ENCODE assay signal across 21 mouse cellular contexts in the genomic region with DNA sequence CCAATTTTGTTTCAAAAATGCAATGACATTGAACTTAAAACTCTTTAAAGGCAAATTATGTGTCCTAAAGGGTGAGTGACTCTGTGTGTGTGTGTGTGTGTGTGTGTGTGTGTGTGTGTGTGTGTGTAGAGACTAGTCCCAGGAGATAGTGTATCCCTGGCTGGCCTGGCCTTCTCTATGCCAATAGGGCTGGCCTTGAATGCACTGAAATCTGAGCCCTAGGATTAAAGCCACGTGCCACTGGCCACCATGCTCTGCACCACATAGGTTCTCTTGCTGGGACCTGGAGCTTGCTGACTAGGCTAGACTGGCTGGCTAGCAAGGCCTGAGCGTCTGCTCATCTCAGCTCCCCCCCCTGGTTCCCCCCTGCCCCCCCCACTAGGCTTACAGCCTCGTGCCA. TPM values are rescaled to one million over a fixed set of nuclear protein-coding genes. Genes with fewer than 3 reads are reported as not detected.
DNase-seq lines count a peak whose midpoint lies in the region; ATAC-seq lines count a peak whose summit lies in the region.
"Had no signal": no experiment of that assay in that cellular context is flagged by ENCODE, and none has a peak within 500 bp of the region (broad histone marks: within the 10 kb centered on the region; RNA-seq: fewer than 3 reads in every experiment).

No protein-coding gene starts in this region.

- intact Hi-C loops in gastrocnemius, postnatal 14 days (cut with DNase I; ENCODE audit: low total_unique reads) = no loop called here

- no peaks in the 10 kb centered on the region for H3K27me3 ChIP-seq in forebrain, embryonic 12.5 days
- H3K27me3 ChIP-seq: embryonic facial prominence, embryonic 13.5 days; forebrain, embryonic 13.5 days; hindbrain, embryonic 15.5 days had no signal

- no peak overlapping the region for H3K9ac ChIP-seq in forebrain, embryonic 12.5 days
- H3K9ac ChIP-seq: embryonic facial prominence, embryonic 13.5 days; forebrain, embryonic 13.5 days; forebrain, postnatal 0 days; heart, embryonic 15.5 days; hindbrain, embryonic 15.5 days had no signal

- no peak for ATAC-seq in forebrain, embryonic 12.5 days (ENCODE audit: low FRiP score)
- ATAC-seq: forebrain, embryonic 13.5 days; forebrain, postnatal 0 days; intestine, embryonic 16.5 days had no signal

- WGBS in forebrain, embryonic 12.5 days = 61% methylated on average over 2 of the region's 3 CpGs

- no peak overlapping the region for H3K27ac ChIP-seq in forebrain, embryonic 12.5 days
- H3K27ac ChIP-seq: embryonic facial prominence, embryonic 13.5 days; forebrain, embryonic 13.5 days; heart, adult 2 months; heart, embryonic 15.5 days; hindbrain, embryonic 15.5 days had no signal

- peak; percentile 81 for DNase-seq in gastrocnemius, adult 18-20 months (ENCODE audit: low spot score)
- DNase-seq in gastrocnemius, postnatal 4 days (ENCODE audit: low spot score in 2 of 2) = no peak
- peak; percentile 42 for DNase-seq in adipocyte (ENCODE audit: low spot score)
- DNase-seq in gastrocnemius, postnatal 14 days = peak; percentile 54
- peak; percentile 92 for DNase-seq in skeletal muscle tissue, adult 2 months (ENCODE audit: low read depth, low spot score)
- no peak for DNase-seq in ovary, postnatal 36 days (ENCODE audit: low spot score)
- DNase-seq: cerebellum, adult 11 months; cerebellum, adult 8-10 months; forebrain, postnatal 0 days; heart, adult 2 months; heart, postnatal 14 days; kidney, adult 8-10 months had no signal

- peaks cover 4% of the 10 kb centered on the region; the same call in 1 of the 2 replicates for H3K4me1 ChIP-seq in forebrain, embryonic 12.5 days
- H3K4me1 ChIP-seq: embryonic facial prominence, embryonic 13.5 days; forebrain, embryonic 13.5 days had no signal

- H3K36me3 ChIP-seq in forebrain, embryonic 12.5 days (replicated peaks) = no peaks in the 10 kb centered on the region
- H3K36me3 ChIP-seq: embryonic facial prominence, embryonic 13.5 days; heart, embryonic 15.5 days; hindbrain, embryonic 15.5 days had no signal

- H3K4me3 ChIP-seq in forebrain, embryonic 12.5 days (replicated peaks) = no peak overlapping the region
- H3K4me3 ChIP-seq: embryonic facial prominence, embryonic 13.5 days; forebrain, embryonic 13.5 days; heart, adult 2 months; heart, embryonic 15.5 days; hindbrain, embryonic 15.5 days had no signal

- H3K9me3 ChIP-seq in forebrain, embryonic 12.5 days = no peaks in the 10 kb centered on the region
- H3K9me3 ChIP-seq: embryonic facial prominence, embryonic 13.5 days; forebrain, embryonic 13.5 days; heart, embryonic 15.5 days; hindbrain, embryonic 15.5 days had no signal

- H3K4me2 ChIP-seq in forebrain, embryonic 12.5 days = no peak overlapping the region
- H3K4me2 ChIP-seq: embryonic facial prominence, embryonic 13.5 days; forebrain, embryonic 13.5 days; heart, embryonic 11.5 days; heart, embryonic 15.5 days; hindbrain, embryonic 15.5 days had no signal

RNA-seq across cellular contexts. Expression of gene Cd6, which starts 36.8 kb away (rescaled TPM):
- total RNA-seq in gastrocnemius, adult 18-20 months (2021) = not detected
- under 1 TPM; 0.21 to 0.32 TPM for total RNA-seq in gastrocnemius, postnatal 4 days (2021)
- total RNA-seq in gastrocnemius, postnatal 14 days (2021) = not detected
- not detected in 2 replicates for polyA plus RNA-seq in forebrain, embryonic 12.5 days (2016; fragmentation: Nextera tagmentation; extraction: Ambion mirVana)
- total RNA-seq: forebrain, postnatal 0 days had no signal
- polyA plus RNA-seq: brain, embryonic 14.5 days; forebrain, embryonic 13.5 days; heart, embryonic 11.5 days; heart, embryonic 15.5 days had no signal

RNA-seq across cellular contexts. Expression of gene Slc15a3, which starts 46.5 kb away (rescaled TPM):
- total RNA-seq in gastrocnemius, adult 18-20 months (2021) = under 1 TPM; 0.23 to 0.55 TPM
- total RNA-seq in gastrocnemius, postnatal 4 days (2021) = 1 to 10 TPM; 1.5 TPM
- total RNA-seq in gastrocnemius, postnatal 14 days (2021) = under 1 TPM; 0.22 to 0.35 TPM
- 0.12 and 0.38 TPM in 2 replicates for polyA plus RNA-seq in forebrain, embryonic 12.5 days (2016; fragmentation: Nextera tagmentation; extraction: Ambion mirVana)

RNA-seq across cellular contexts. Expression of gene Cd5, which starts 54.2 kb away (rescaled TPM):
- not detected for total RNA-seq in gastrocnemius, adult 18-20 months (2021)
- total RNA-seq in gastrocnemius, postnatal 4 days (2021) = under 1 TPM; 0.26 to 0.29 TPM
- not detected for total RNA-seq in gastrocnemius, postnatal 14 days (2021)
- not detected in 2 replicates for polyA plus RNA-seq in forebrain, embryonic 12.5 days (2016; fragmentation: Nextera tagmentation; extraction: Ambion mirVana)
- total RNA-seq: ES-E14 had no signal
- polyA plus RNA-seq: forebrain, embryonic 13.5 days; intestine, embryonic 16.5 days had no signal

Comparison
In these comparisons a context has a peak if more than half of its experiments do, and no peak if none do; other contexts are left out.
1. DNase-seq: peak in gastrocnemius, adult 18-20 months (single experiment), adipocyte (single experiment), gastrocnemius, postnatal 14 days (single experiment) and skeletal muscle tissue, adult 2 months (single experiment); none in gastrocnemius, postnatal 4 days (0 of 2) and ovary, postnatal 36 days (single experiment).